Mouse (Mus musculus) CH12.LX (cell line): ENCODE measurements around the gene Myo9b. TPM values are rescaled to one million over a fixed set of nuclear protein-coding genes. Genes with fewer than 3 reads are reported as not detected.

ENCODE experiments used
- DNase-seq: peaks from one replicate; pipeline ENCODE4 v3.0.0-alpha.2; 2013; ENCODE audit errors: extremely low read depth
- H3K27ac ChIP-seq: 2 replicates; pipeline ENCODE4 v1.5.1; 2012; ENCODE audit warnings: low read depth, mild to moderate bottlenecking, control low read depth, moderate library complexity; ENCODE audit not compliant: insufficient read depth
- H3K27me3 ChIP-seq: replicated peaks from 2 replicates; pipeline ENCODE3; 2012; ENCODE audit warnings: inconsistent platforms
- H3K36me3 ChIP-seq, 2 experiments: replicated peaks in 1 of 2; 2 replicates each; pipeline versions ENCODE3 to v1.6.1; 2012; ENCODE audit warnings: inconsistent platforms in 1 of 2, low read length in 1 of 2, mild to moderate bottlenecking in 1 of 2, mixed read lengths in 1 of 2, moderate library complexity in 1 of 2; ENCODE audit not compliant: control insufficient read depth in 1 of 2, insufficient read depth in 1 of 2
- H3K4me1 ChIP-seq, 2 experiments: 2 replicates each; pipeline ENCODE4 v1.6.1; 2012; ENCODE audit warnings: inconsistent platforms in 1 of 2, moderate library complexity in 1 of 2; ENCODE audit not compliant: insufficient read depth in 2 of 2, control insufficient read depth in 1 of 2
- H3K4me2 ChIP-seq: 2 replicates; pipeline ENCODE4 v1.6.1; 2012; ENCODE audit warnings: low read depth, mild to moderate bottlenecking, control low read depth; ENCODE audit not compliant: poor library complexity, insufficient read depth, severe bottlenecking
- H3K4me3 ChIP-seq, 3 experiments: fragments of 150-350 bp in 1 of 3; sonication (generic) in 1 of 3; replicated peaks in 1 of 3; 2 replicates each; pipeline versions ENCODE3 to v1.5.1; 2011 to 2012; ENCODE audit warnings: low read depth in 2 of 3, low read length in 2 of 3, mild to moderate bottlenecking in 2 of 3, moderate library complexity in 2 of 3, control low read depth in 1 of 3, improper control_type of control experiment in 1 of 3, inconsistent platforms in 1 of 3, mixed read lengths in 1 of 3; ENCODE audit not compliant: poor library complexity in 1 of 3
- H3K79me2 ChIP-seq: replicated peaks from 2 replicates; pipeline ENCODE4 v1.6.1; 2012; ENCODE audit warnings: mild to moderate bottlenecking, moderate library complexity; ENCODE audit not compliant: control insufficient read depth, poor library complexity, insufficient read depth, severe bottlenecking; ENCODE audit errors: extremely low read depth
- H3K9ac ChIP-seq: 2 replicates; pipeline ENCODE4 v1.6.1; 2012; ENCODE audit warnings: low read depth, mild to moderate bottlenecking, control low read depth, moderate library complexity; ENCODE audit not compliant: insufficient read depth
- H3K9me3 ChIP-seq: replicated peaks from 2 replicates; pipeline ENCODE3; 2012; ENCODE audit warnings: low read length, inconsistent platforms, mixed read lengths
- CTCF ChIP-seq, 2 experiments: IDR thresholded peaks in 1 of 2; conservative IDR thresholded peaks in 1 of 2; 2 replicates each; pipeline ENCODE4 v1.5.1; 2011 to 2012; ENCODE audit warnings: low read depth in 2 of 2, low read length in 2 of 2, improper control_type of control experiment in 1 of 2, inconsistent platforms in 1 of 2, mild to moderate bottlenecking in 1 of 2, moderate library complexity in 1 of 2
- E2F4 ChIP-seq: IDR thresholded peaks from 2 replicates; pipeline ENCODE4 v1.6.1; 2011; ENCODE audit warnings: low read depth, low read length, improper control_type of control experiment; ENCODE audit not compliant: insufficient replicate concordance
- EP300 ChIP-seq: IDR thresholded peaks from 2 replicates; pipeline ENCODE4 v1.6.1; 2011; ENCODE audit warnings: low read length, improper control_type of control experiment
- ETS1 ChIP-seq: conservative IDR thresholded peaks from 2 replicates; pipeline ENCODE4 v1.6.1; 2012; ENCODE audit warnings: low read depth, mild to moderate bottlenecking, inconsistent platforms, low read length, improper control_type of control experiment, moderate library complexity
- GABPA ChIP-seq: IDR thresholded peaks from 2 replicates; pipeline ENCODE4 v1.6.1; 2012; ENCODE audit warnings: low read depth, low read length, improper control_type of control experiment, inconsistent platforms; ENCODE audit not compliant: insufficient replicate concordance
- KAT2A ChIP-seq: IDR thresholded peaks from 2 replicates; pipeline ENCODE4 v1.6.1; 2012; ENCODE audit warnings: low read length, improper control_type of control experiment, inconsistent platforms; ENCODE audit not compliant: insufficient replicate concordance
- MAFK ChIP-seq: IDR thresholded peaks from 2 replicates; pipeline ENCODE4 v1.6.1; 2011; ENCODE audit warnings: low read length, improper control_type of control experiment; ENCODE audit not compliant: insufficient replicate concordance
- MEF2A ChIP-seq: IDR thresholded peaks from 2 replicates; pipeline ENCODE4 v1.6.1; 2014; ENCODE audit warnings: low read depth, mild to moderate bottlenecking, inconsistent platforms, low read length, improper control_type of control experiment, borderline replicate concordance
- MXI1 ChIP-seq: IDR thresholded peaks from 2 replicates; pipeline ENCODE4 v1.6.1; 2011; ENCODE audit warnings: mild to moderate bottlenecking, low read depth, low read length, improper control_type of control experiment
- MYC ChIP-seq: IDR thresholded peaks from 2 replicates; pipeline ENCODE4 v1.6.1; 2011; ENCODE audit warnings: low read depth, mild to moderate bottlenecking, improper control_type of control experiment, low read length
- PAX5 ChIP-seq: IDR thresholded peaks from 2 replicates; pipeline ENCODE4 v1.6.1; 2012; ENCODE audit warnings: low read length, inconsistent platforms, mixed read lengths
- POLR2AphosphoS2 ChIP-seq: IDR thresholded peaks from 2 replicates; pipeline ENCODE4 v1.6.1; 2011; ENCODE audit warnings: low read depth, low read length, improper control_type of control experiment
- RAD21 ChIP-seq: IDR thresholded peaks from 2 replicates; pipeline ENCODE4 v1.6.1; 2011; ENCODE audit warnings: low read depth, mild to moderate bottlenecking, low read length, improper control_type of control experiment, moderate library complexity
- RCOR1 ChIP-seq: conservative IDR thresholded peaks from 2 replicates; pipeline ENCODE4 v1.6.1; 2012; ENCODE audit warnings: low read depth, mild to moderate bottlenecking, inconsistent platforms, low read length, improper control_type of control experiment
- SIN3A ChIP-seq: IDR thresholded peaks from 2 replicates; pipeline ENCODE4 v1.6.1; 2012; ENCODE audit warnings: low read length, improper control_type of control experiment, inconsistent platforms
- SMC3 ChIP-seq: IDR thresholded peaks from 2 replicates; pipeline ENCODE4 v1.6.1; 2011; ENCODE audit warnings: low read depth, low read length, improper control_type of control experiment
- ZC3H11A ChIP-seq: IDR thresholded peaks from 2 replicates; pipeline ENCODE4 v1.6.1; 2012; ENCODE audit warnings: low read depth, mild to moderate bottlenecking, inconsistent platforms, low read length, improper control_type of control experiment
- ZMIZ1 ChIP-seq: IDR thresholded peaks from 2 replicates; pipeline ENCODE4 v1.6.1; 2012; ENCODE audit warnings: low read depth, mild to moderate bottlenecking, inconsistent platforms, low read length, improper control_type of control experiment
- ZNF384 ChIP-seq: IDR thresholded peaks from 2 replicates; pipeline ENCODE4 v1.6.1; 2012; ENCODE audit warnings: low read depth, low read length, improper control_type of control experiment, inconsistent platforms
- dilution Hi-C: fragments of 300-500 bp; cut with MboI; formaldehyde crosslinking; loops from 2 replicates; pipeline ENCODE4 v1.14.3; 2020; ENCODE audit warnings: low sequenced_read_pairs; ENCODE audit not compliant: extremely low pct_unique_long_range_greater_than_20kb, extremely low pct_ligation_motif_present
- in situ Hi-C: fragments of 300-500 bp; cut with MboI; formaldehyde crosslinking; loops from 3 replicates; pipeline ENCODE4 v1.14.3; 2019; ENCODE audit warnings: low sequenced_read_pairs, low pct_ligation_motif_present, low pct_unique_long_range_greater_than_20kb, mixed read lengths
- polyA plus RNA-seq: library from polyadenylated mRNA; unstranded; fragments of >175 nt; gene quantifications from 2 replicates; pipeline ENCODE4 v1.2.1, GENCODE M21; 2012; ENCODE audit warnings: low read depth; ENCODE audit not compliant: insufficient read length
- total RNA-seq, 2 experiments: library from RNA; depleted of rRNA; stranded (reverse); fragments of 300-350 nt in 1 of 2; fragments of >200 nt in 1 of 2; gene quantifications; 2 replicates each; pipeline ENCODE4 v1.2.3; 2012 to 2014

Gene Myo9b
- total and polyA plus RNA-seq, 3 experiments: 14.2 to 36.2 (median 29.0) TPM

DNA sequence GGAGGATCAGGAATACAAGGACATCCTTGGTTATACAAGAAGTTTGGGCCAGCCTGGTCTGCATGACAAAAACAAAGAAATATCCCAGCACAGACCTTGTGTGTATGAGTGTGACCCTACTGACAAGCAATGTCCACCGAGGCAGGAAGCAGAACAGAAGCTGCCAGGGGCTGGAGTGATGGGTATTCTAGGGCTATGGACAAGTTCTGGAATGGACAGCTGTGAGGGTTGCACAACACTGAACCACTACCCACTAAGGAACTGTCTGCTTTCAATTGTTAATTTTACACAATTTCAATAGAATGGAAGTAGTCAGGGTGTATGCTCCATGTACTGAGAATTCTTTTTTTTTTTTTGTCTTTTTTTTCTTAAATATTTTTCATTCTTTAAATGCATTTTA lies 24.3 kb upstream of the Myo9b start:
- TF ChIP-seq MXI1: no peak
- no peak for TF ChIP-seq ZC3H11A
- TF ChIP-seq RAD21: no peak
- TF ChIP-seq ZNF384: no peak
- no peak for TF ChIP-seq MYC
- TF ChIP-seq ETS1: no peak
- TF ChIP-seq E2F4: no peak
- no peak for TF ChIP-seq MEF2A
- no peak for TF ChIP-seq EP300
- TF ChIP-seq KAT2A: no peak
- no peak for TF ChIP-seq SIN3A
- TF ChIP-seq GABPA: no peak
- no peak for TF ChIP-seq ZMIZ1
- TF ChIP-seq CTCF (conservative IDR thresholded peaks at IDR 0.05 in 1 of 2, IDR thresholded peaks at IDR 0.05 in 1 of 2; ENCODE audit: low read depth in 2 of 2, low read length in 2 of 2): no peak
- no peak for TF ChIP-seq SMC3
- no peak for TF ChIP-seq MAFK
- TF ChIP-seq, all 38 proteins: peak for 0
- H3K4me1 ChIP-seq: no peaks in the 10 kb centered on the region
- no peak overlapping the region for H3K27ac ChIP-seq
- H3K79me2 ChIP-seq: no peaks in the 10 kb centered on the region
- H3K27me3 ChIP-seq: no peaks in the 10 kb centered on the region
- H3K9ac ChIP-seq: no peak overlapping the region
- H3K4me2 ChIP-seq: no peak overlapping the region
- no peak overlapping the region for H3K4me3 ChIP-seq
- H3K9me3 ChIP-seq: no peaks in the 10 kb centered on the region
- dilution Hi-C loops (no loop called here), in situ Hi-C loops (no loop called here)
- H3K36me3 ChIP-seq: peaks cover 0 to 23% of the 10 kb centered on the region in 2 experiments
- DNase-seq: no peak

DNA sequence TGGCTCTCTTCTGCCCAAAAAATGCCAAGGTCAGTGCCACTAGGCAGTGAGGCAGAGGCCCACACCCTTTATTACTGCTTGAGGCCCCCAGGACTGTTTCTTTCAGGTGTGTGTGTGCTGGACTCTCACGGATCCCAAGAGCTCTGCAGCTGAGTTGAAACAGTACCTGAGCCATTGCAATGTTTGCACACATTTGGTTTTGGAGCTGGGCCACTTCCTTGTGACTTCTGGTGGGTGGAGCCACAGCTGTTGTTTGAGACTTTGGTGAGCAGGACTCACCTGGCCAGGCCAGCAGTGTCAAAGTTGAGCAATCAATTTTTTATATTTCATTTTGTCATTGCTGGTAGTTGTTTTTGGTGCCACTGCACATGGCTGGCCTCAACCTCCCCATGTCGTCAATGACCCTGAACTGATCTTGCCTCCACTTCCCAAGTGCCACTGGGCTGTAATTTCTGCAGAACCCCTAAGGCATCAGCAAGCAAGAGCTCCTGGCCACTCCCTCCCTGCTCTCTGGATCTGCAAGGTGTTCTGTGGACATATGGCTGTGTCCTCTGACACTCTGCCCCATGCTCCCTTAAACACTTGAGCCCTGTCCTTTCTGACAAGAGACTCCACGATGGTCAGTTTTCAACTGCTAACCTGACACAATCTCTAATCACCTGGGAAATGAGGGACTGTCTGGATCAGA lies 15.8 kb upstream of the Myo9b start:
- Histone ChIP-seq H3K79me2 (no peaks in the 10 kb centered on the region), H3K9me3 (no peaks in the 10 kb centered on the region), H3K36me3 (peaks cover 18 to 69% of the 10 kb centered on the region in 2 experiments), H3K4me1 (no peaks in the 10 kb centered on the region), H3K4me2 (no peak overlapping the region), H3K4me3 (no peak overlapping the region), H3K27ac (no peak overlapping the region), H3K9ac (no peak overlapping the region), H3K27me3 (no peaks in the 10 kb centered on the region)
- TF ChIP-seq POLR2AphosphoS2 (no peak), RCOR1 (no peak), PAX5 (no peak)
- in situ Hi-C loops (no loop called here), dilution Hi-C loops (no loop called here)
- DNase-seq: no peak
